Mouse (Mus musculus) thymus, postnatal 25 days (tissue): ENCODE data around the gene Robo1.
"Not testable (repeated sequence)": the region's sequence is repeated elsewhere in the genome, so short reads cannot be mapped to it uniquely, and the experiment has no call there.

Experiments used
- DNase-seq: peaks from one replicate; pipeline ENCODE4 v3.0.0; 2022

Gene Robo1

GRCm38 (mm10) chr16:72458155-72458554 lies 150.0 kb downstream of the Robo1 start:
- no peak for DNase-seq

DNA sequence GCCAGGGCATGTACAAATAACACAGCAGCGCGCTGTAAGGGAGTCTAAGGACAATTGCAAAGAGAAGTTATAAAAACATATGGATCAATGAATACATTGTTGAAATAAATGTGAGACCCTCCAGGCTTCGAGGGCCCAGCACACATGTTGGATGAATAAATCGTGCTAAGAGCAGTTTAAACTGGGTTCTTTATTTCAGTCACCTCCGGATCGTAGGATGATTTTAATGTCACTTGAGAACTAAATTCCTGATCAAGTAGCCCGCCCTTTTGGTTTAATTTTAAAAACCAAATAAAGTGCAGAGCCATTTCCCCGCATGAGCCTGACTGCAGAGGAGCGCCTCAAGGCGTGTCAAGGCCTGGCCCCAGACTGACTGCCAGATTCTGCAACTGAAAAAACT lies 150.5 kb downstream of the Robo1 start:
- no peak for DNase-seq

DNA sequence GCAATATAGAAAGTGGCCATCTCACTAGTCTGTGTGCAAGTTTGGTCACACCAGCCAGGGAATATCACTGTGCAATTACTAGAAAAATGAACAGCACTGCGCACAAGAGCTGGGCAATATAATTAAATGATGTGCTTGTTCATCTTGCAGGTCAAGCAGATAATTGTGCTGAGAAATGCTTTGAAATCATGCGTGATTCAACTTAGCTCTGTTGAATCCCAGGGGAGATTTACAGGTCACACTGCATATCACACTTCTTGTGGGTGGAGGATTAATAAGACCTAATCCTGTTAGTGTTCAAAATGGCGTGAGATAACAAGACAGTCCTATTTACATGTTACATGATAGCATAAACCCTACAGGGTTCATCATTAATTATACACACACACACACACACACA lies 157.6 kb downstream of the Robo1 start:
- DNase-seq: no peak

- DNase-seq: no peak
Measured at GRCm38 (mm10) chr16:72470037-72470673, 162.0 kb downstream of the Robo1 start.

DNA sequence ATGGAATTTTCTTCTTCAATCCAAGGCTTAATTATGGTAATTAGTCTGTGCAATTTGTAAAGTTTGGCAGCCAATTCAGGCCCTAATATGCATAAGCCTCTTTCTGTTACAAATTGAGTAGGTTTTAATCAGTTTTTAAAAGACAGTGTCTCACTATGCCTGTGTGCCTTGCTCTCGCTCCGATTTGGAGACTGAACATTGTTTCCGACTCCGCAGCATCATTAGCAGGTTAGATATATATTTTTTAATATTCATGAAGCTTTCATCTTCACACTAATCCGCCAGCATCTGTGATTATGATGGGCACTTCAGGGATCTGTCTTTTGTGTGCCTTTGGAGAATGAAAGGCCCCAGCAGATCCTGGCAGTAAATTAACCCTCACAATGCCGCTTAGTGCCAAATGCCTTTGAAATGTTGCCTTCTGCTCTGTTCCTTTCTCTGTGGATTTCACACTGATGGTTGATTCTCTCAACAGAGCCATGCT lies 202.7 kb downstream of the Robo1 start:
- DNase-seq: no peak

DNA sequence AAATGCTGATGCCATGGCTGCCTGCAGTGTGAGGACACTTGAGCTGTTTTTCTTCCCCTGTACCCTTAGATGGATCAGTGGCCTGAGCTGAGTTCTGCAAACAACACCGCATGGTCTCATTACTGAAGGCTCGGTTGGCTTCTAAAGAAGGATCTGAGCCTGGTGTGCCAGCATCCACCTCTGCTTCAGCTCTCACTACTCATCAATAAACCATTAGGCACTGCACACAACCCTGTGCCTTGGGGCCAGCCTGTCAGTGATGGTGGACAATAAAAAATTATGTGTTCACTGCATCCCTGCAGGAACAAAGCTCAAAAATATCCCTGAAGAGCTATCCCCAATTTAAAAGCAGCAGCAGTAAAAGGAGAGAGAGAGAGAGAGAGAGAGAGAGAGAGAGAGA lies 223.2 kb downstream of the Robo1 start:
- no peak for DNase-seq

DNA sequence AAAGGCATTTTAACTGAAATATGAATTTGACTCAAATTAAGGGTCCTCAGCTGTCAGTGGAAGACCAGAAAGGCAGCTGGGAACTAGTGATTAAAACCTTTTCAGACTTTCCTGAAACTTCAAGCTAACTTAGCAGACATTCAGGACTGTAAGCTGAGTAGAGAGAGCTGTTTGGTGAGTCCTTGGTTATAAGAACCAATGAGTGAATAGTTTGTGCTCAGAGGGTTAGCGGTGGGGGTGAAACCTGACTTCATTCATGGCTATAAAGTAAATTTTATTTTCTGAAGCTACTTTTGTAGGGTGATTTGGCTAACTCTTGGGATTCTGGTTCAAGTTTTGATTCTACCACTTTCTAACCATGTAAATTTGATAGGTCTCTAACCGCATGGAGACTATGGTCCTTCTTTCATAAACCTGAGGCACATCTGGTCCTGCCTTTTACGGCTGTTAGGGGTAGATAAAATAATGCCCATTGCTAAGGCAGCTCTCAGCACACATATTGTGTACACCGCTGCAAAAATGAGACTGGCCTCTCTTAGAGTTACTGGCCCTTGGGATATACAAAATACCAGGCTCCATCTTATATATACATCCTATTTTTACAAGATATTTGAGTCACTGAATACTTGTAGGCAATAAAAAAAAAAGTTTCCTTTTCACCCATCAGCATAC lies 225.9 kb downstream of the Robo1 start:
- no peak for DNase-seq

- no peak for DNase-seq
Measured at GRCm38 (mm10) chr16:72538171-72538570, 230.1 kb downstream of the Robo1 start.

GRCm38 (mm10) chr16:72543928-72544327 lies 235.8 kb downstream of the Robo1 start:
- DNase-seq: no peak

- no peak for DNase-seq
Measured at GRCm38 (mm10) chr16:72544950-72545349, 236.8 kb downstream of the Robo1 start.

- no peak for DNase-seq
Measured at GRCm38 (mm10) chr16:72551672-72552243, 243.7 kb downstream of the Robo1 start.

DNA sequence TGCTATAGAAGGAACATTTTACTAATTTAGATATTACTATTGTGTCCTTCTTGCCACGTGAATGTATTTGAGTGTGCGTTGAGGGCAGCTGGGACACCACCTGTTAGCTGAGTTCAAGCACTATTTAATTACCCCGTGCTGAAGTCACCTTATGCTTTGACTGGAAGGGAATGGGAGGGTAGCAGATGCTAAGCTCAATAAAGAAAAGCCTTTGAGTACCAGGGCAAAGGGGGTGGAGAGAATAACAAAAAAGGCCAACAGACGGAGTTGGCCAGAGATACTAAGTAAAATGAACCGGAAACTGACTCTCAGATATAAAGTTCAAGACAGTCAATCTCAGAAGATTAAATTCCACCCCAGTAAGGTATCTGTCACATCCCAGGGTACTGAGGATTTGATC lies 245.6 kb downstream of the Robo1 start:
- DNase-seq: no peak

DNA sequence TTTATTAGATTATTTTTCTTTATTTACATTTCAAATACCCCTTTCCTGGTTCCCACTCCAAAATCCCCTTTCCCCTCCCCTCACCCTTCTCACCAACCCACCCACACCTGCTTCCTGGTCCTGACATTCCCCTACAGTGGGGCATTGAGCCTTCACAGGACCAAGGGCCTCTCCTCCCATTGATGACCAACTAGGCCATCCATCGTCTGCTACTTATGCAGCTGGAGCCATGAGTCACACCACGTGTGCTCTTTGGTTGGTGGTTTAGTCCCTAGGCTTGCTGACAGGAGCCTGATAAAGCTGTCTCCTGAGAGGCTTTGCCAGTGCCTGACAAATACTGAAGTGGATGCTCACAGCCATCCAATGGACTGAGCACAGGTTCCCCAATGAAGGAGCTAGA lies 254.0 kb downstream of the Robo1 start:
- not testable (repeated sequence) for DNase-seq

- DNase-seq: no peak
Measured at GRCm38 (mm10) chr16:72563196-72563963, 255.3 kb downstream of the Robo1 start.

DNA sequence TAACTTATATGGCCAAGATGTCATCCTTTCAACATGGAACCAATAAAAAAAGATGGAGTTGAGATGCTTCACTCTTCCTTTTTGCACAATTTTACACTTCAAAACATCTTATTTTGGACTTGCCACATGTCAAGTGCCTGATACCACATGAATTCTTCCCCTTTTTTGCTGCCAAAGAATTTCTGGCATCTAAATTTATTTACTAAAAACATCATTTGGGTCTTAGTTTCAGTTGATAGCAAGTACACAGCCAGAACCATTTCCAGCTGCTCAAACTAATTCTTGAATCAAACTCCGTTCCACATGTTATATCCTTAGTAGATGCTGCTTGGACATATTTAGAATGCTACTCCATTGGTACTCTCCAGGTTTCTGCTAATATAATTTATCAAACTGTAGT lies 267.1 kb downstream of the Robo1 start:
- no peak for DNase-seq

DNA sequence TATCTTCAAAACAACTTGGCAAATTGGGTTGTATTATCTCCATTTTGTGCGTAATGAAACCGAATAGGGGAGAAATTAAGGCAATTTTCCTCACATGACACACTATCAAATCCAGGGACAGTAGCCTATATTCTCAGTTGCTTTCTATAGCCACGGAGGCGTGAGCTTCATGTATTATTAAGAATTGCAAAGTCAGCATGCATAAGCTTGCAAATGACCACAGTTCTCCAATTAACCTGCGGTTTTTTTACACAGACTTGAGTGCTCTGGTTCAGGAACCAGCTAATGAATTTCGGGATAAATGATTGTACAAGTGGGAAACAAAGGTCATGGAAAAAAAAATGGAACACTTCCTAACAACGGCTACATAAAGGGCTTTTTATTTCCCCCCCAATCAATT lies 268.9 kb downstream of the Robo1 start:
- no peak for DNase-seq

- DNase-seq: no peak
Measured at GRCm38 (mm10) chr16:72584454-72585159, 276.5 kb downstream of the Robo1 start.

DNA sequence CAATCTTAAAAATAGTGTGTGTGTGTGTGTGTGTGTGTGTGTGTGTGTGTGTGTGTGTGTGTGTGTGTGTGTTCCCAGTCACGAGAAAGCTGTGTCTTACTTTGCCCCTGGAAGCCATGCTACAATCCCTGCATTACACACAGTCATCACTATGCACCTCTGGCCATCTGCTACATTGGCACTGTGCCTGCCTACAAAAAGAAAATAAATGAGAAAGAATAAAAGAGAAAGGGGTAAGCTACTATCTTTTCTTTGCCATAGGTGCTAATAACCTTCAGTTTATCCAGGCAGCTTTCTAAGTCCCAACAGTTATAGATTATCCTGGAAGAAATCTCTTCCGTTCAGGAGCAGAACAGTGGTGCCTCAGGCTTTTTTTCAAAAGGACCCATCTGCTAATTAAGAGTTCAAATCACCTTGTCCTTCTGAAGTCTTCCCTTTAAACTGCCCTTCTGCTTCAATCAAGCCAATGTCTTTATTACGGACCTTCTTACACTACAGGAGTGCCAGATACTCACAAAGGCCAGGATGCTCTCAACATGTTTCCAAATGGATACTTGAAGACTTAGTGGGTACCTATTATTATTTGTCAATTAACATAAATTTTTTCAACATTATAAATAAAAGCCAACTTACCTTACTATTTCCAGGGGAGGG lies 277.2 kb downstream of the Robo1 start:
- no peak for DNase-seq

GRCm38 (mm10) chr16:72587376-72588072 lies 279.4 kb downstream of the Robo1 start:
- DNase-seq: no peak

DNA sequence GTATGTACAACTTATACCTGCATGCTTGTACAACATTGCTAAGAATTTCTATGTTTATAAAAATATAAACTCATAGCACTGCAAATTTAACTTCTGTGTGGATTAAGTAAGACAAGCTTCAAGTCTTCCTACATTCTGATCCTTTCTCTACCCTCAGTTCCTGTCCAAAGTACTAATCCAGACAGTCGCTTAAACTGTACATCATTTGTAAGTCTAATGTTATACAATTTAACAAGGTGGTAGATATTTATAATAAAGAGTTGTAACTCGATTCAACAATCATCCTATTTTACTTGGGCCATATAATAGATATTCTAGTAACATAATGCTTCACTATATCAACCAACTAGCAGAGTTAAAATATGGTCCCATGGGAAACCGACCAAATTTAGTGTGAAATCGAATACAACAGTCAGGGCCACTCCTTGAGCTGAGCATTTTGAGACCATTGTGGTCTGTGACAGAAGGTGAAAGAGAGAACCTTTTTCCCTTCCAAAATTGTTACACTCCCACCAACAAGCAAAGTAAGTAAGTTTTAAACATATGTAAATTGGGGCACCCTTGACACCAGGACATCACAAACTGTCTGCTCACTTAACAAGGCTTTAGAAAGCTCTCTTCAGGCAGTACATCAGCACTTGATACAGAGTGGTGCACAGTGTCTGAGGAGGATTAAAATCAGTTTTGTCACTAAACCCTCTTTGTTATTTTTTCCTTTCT lies 295.5 kb downstream of the Robo1 start:
- no peak for DNase-seq

GRCm38 (mm10) chr16:72605066-72605465 lies 297.0 kb downstream of the Robo1 start:
- DNase-seq: peak; percentile 7
